Mouse (Mus musculus) embryonic facial prominence, embryonic 13.5 days (tissue): ENCODE data around the gene Csnk2b. TPM values are rescaled to one million over a fixed set of nuclear protein-coding genes. Genes with fewer than 3 reads are reported as not detected.

Source experiments
- ATAC-seq: fragments of 200-750 bp; cut with Nextera tagmentation; 2 replicates; pipeline ENCODE4 v1.8.0; 2017; ENCODE audit warnings: low read depth; ENCODE audit not compliant: insufficient number of reproducible peaks, insufficient read depth, low FRiP score, low TSS enrichment
- H3K27ac ChIP-seq: fragments of 300-500 bp; sonication (generic); 2 replicates; pipeline ENCODE4 v1.5.1; 2015; ENCODE audit warnings: moderate library complexity, mild to moderate bottlenecking, inconsistent platforms
- H3K27me3 ChIP-seq: fragments of 300-500 bp; sonication (generic); 2 replicates; pipeline ENCODE4 v1.6.1; 2015; ENCODE audit warnings: mild to moderate bottlenecking, inconsistent platforms
- H3K36me3 ChIP-seq: fragments of 300-500 bp; sonication (generic); 2 replicates; pipeline ENCODE4 v1.6.1; 2015; ENCODE audit warnings: mild to moderate bottlenecking, inconsistent platforms
- H3K4me1 ChIP-seq: fragments of 300-500 bp; sonication (generic); 2 replicates; pipeline ENCODE4 v1.6.1; 2015; ENCODE audit warnings: inconsistent platforms
- H3K4me2 ChIP-seq: fragments of 300-500 bp; sonication (generic); 2 replicates; pipeline ENCODE4 v1.6.1; 2015; ENCODE audit warnings: moderate library complexity, mild to moderate bottlenecking, inconsistent platforms
- H3K4me3 ChIP-seq: fragments of 300-500 bp; sonication (generic); 2 replicates; pipeline ENCODE4 v1.5.1; 2015; ENCODE audit warnings: mild to moderate bottlenecking, inconsistent platforms
- H3K9ac ChIP-seq: fragments of 300-500 bp; sonication (generic); 2 replicates; pipeline ENCODE4 v1.6.1; 2015; ENCODE audit warnings: mild to moderate bottlenecking, inconsistent platforms
- H3K9me3 ChIP-seq: fragments of 300-500 bp; sonication (generic); 2 replicates; pipeline ENCODE4 v1.6.1; 2016; ENCODE audit warnings: inconsistent platforms
- WGBS: fragments of 180-500 bp; shearing (Covaris S2); methylation state at CpG from one replicate; pipeline ENCODE4 v1.1.7; 2015; ENCODE audit warnings: mixed read lengths; 5-methylcytosine and 5-hydroxymethylcytosine counted together
- polyA plus RNA-seq: library from polyadenylated mRNA; unstranded; fragments of >200 nt; fragmentation: Nextera tagmentation; extraction: Ambion mirVana; gene quantifications from 2 replicates; pipeline ENCODE4 v1.2.1, GENCODE M21; 2015

Csnk2b gene
- polyA plus RNA-seq, 1 experiment from 2014 or later, result 298 TPM

DNA sequence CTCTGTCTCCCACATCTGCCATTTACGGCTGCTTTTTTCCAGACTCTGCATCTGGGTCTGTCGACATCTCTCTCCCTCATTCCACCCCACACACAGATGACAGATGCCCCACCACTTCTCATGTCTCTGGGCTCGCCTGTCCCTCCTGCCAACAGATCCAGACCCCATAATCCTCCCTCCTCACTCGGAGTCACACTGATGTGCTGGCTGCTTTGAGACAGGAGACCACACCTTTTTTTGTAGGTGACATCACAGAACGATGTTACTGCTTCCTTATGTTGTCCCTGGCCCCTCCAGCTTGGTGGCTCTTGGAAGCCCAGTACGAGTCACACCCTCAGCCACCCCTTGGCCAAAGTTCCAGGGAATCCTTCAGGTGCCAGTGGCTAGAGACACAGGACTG lies 41.6 kb downstream of the Csnk2b start:
- no peak overlapping the region for H3K9ac ChIP-seq
- 46% methylated on average over 6 of the region's 6 CpGs for WGBS
- H3K4me3 ChIP-seq, result no peak overlapping the region

DNA sequence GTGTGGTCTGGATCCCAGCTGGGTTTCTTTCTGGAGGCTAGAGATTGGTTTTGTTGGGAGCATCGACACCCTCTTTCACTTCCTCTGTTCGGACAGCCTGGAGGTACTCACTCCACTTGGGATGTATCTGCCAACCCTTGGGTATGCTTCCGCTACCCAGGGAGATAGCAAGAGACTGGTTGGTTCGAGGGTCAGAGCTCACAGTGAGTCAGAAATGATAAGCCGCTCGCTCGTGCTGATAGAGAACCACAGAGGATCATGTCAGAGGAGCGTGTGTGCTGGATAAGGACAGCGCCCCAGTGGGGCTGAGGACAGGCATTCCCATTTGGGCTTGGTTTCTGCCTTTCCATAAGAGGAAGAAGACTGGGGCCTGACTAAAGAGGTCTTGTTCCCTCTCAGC lies 42.1 kb downstream of the Csnk2b start:
- no peak for ATAC-seq
- WGBS, result 70% methylated on average over 9 of the region's 9 CpGs
- Histone ChIP-seq H3K9me3 (no peaks in the 10 kb centered on the region), H3K36me3 (no peaks in the 10 kb centered on the region), H3K9ac (no peak overlapping the region), H3K4me2 (no peak overlapping the region), H3K27ac (no peak overlapping the region), H3K4me1 (peaks cover 26% of the 10 kb centered on the region), H3K4me3 (no peak overlapping the region), H3K27me3 (peaks cover 16% of the 10 kb centered on the region)

More for the DNA sequence above, 41.6 kb downstream of the Csnk2b start:
- H3K4me1 ChIP-seq, result peaks cover 26% of the 10 kb centered on the region
- H3K27me3 ChIP-seq, result peaks cover 16% of the 10 kb centered on the region
- H3K9me3 ChIP-seq, result no peaks in the 10 kb centered on the region
- ATAC-seq, result no peak
- no peak overlapping the region for H3K4me2 ChIP-seq
- H3K36me3 ChIP-seq, result no peaks in the 10 kb centered on the region
- H3K27ac ChIP-seq, result no peak overlapping the region

DNA sequence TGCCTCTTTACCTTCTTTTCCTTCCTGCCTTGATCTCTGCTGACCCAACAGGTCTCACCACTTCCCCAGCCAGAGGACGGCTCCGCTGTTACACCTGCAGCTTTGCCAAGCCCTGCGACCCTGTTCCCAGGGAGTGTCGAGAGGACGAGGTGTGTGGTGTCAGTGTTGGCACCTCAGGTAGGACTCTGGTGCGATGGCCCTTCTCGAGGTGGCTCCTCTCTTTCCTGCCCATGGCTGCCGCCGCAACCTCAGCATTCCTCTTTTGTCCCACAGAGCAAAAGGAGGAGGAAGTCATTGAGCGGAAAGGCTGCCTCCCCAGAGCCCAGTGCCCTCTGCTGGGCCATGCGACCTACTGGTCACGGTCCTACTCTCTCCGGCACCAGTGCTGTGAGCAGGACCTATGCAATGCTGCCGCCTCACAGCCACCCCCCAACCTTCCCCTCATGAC lies 44.0 kb downstream of the Csnk2b start, which contains the start of gene Ly6g6d:
TSS of gene Ly6g6d (minus strand) at position 280 of the 448 bp plus-strand sequence.
- Histone ChIP-seq H3K27ac (peak within 1 kb of the TSS; percentile 55; the same call in 1 of the 2 replicates), H3K9me3 (no peaks in the 10 kb centered on the region), H3K36me3 (no peaks in the 10 kb centered on the region), H3K4me3 (peak within 1 kb of the TSS; percentile 20; the same call in 1 of the 2 replicates), H3K9ac (no peak within 1 kb of the TSS; the same call in 1 of the 2 replicates), H3K4me2 (peak within 1 kb of the TSS; percentile 45), H3K4me1 (peaks cover 32% of the 10 kb centered on the region), H3K27me3 (peaks cover 16% of the 10 kb centered on the region)
- no peak for ATAC-seq
- 10% methylated on average over 14 of the region's 14 CpGs for WGBS

DNA sequence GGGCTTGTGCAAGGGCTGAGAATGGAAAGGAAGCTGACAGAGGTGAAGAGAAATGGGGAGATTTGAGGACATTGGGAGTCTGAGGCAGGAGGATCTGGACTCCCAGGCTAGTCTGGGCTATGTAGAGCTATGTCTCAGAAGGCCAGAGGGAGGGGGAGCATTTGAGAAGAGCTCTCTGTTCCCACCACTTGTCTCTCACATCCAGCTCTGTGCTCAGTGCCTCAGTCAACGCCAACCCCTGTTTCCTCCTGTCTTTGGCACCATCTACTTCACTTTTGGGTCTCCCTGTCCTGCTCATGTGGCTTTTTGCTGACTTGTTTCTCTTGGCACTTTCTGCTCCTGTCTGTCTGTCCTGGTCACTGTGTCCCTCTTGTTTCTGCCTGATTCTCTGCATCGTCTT lies 44.6 kb downstream of the Csnk2b start:
- H3K27me3 ChIP-seq, result peaks cover 16% of the 10 kb centered on the region
- H3K27ac ChIP-seq, result peak overlapping the region; percentile 55; the same call in 1 of the 2 replicates
- H3K4me2 ChIP-seq, result peak overlapping the region; percentile 45
- H3K9ac ChIP-seq, result no peak overlapping the region
- H3K9me3 ChIP-seq, result no peaks in the 10 kb centered on the region
- H3K4me1 ChIP-seq, result peaks cover 32% of the 10 kb centered on the region
- WGBS, result 33% methylated on average over 2 of the region's 2 CpGs
- no peaks in the 10 kb centered on the region for H3K36me3 ChIP-seq
- 0 out of 2 replicates have a peak overlapping the region, but pooled peaks have one; percentile 20 for H3K4me3 ChIP-seq
- ATAC-seq, result no peak

DNA sequence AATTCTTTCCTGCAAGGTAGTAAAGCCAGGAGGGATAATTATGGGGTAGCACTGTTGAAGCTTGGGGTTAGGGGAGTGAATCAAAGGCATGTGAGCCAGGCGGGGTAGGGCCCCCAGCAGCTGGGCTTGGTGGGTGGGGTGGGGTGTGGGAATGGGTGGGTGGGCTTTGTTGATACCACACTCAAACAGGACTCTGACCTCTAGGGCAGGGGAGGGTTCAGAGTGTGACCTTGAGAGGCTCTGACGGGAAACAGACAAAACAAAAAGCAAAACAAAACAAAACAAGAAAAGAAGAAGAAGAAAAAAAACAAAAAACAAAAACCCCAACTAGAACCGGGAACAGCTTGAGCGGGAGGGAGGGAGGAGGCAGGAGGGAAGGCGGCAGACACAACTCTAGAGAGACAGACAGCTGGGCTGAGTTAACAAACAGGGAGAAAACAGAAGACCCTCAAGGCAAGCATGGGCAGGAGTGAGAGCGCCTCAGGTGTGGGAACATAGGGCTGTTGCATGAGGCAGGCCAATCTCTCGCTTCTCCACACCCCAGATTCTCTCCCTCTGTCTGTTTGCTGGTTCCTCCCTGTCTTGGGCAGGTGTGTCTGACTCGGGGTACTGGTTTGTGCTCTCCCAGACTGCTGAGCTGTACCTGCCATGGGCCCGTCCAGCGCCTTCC lies 45.2 kb downstream of the Csnk2b start, which contains the start of gene Ly6g6e:
TSS of gene Ly6g6e (plus strand) at position 396 of the 670 bp plus-strand sequence.
- Histone ChIP-seq H3K9ac (no peak within 1 kb of the TSS; the same call in 1 of the 2 replicates), H3K4me3 (peak within 1 kb of the TSS; percentile 20; the same call in 1 of the 2 replicates), H3K4me2 (peak within 1 kb of the TSS; percentile 45), H3K4me1 (peaks cover 32% of the 10 kb centered on the region), H3K9me3 (no peaks in the 10 kb centered on the region), H3K27ac (peak within 1 kb of the TSS; percentile 55; the same call in 1 of the 2 replicates), H3K36me3 (no peaks in the 10 kb centered on the region), H3K27me3 (peaks cover 16% of the 10 kb centered on the region)
- no peak for ATAC-seq
- whole genome bisulfite sequencing, result 5% methylated on average over 10 of the region's 10 CpGs

DNA sequence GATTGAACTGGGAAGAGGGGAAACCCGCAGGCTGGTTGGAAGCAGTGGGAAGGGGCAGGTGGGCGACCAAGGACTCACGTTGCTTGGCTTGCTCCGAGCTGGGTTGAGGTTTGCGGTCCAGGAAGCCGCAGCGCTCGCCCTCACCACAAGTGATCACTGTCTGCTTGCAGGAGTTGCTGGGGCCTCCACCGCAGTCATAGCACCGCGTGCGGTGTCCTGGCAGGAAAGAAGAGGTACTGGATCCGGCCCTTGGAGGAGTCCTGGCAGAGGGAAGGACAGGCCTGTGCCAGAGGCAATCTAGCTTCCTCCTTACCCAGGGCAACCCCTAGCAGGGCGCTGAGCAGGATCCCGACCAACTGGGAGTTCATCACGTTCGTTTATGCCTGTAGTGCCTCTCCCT lies 47.8 kb downstream of the Csnk2b start:
- H3K4me3 ChIP-seq, result no peak overlapping the region
- H3K27ac ChIP-seq, result no peak overlapping the region
- ATAC-seq, result no peak
- no peak overlapping the region for H3K4me2 ChIP-seq
- H3K36me3 ChIP-seq, result no peaks in the 10 kb centered on the region
- WGBS, result 41% methylated on average over 17 of the region's 17 CpGs
- no peak overlapping the region for H3K9ac ChIP-seq
- H3K4me1 ChIP-seq, result peaks cover 32% of the 10 kb centered on the region
- no peaks in the 10 kb centered on the region for H3K9me3 ChIP-seq
- peaks cover 13% of the 10 kb centered on the region for H3K27me3 ChIP-seq

DNA sequence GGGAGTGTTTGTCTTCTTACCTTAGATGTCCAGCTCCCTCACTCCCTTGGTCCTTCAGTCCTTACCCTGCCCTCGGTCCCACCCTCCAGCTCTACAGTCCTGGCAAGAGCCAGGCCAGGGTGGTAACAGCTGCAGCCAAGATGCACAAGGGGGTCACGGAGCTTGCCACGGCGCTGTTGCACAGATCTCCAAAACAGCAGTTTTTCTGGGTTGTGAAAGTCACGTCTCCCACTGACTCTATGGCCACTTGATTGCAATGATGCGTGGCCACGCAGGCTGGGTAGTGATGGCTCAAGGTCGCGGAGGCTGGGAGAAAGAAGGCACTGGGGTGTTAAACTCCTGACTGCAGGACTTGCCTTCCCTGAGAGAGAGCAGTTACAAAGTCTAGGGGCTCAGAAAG lies 50.4 kb downstream of the Csnk2b start:
- H3K4me3 ChIP-seq, result no peak overlapping the region
- peaks cover 13% of the 10 kb centered on the region for H3K4me1 ChIP-seq
- H3K27ac ChIP-seq, result no peak overlapping the region
- no peak for ATAC-seq
- H3K27me3 ChIP-seq, result peaks cover 24% of the 10 kb centered on the region
- no peak overlapping the region for H3K9ac ChIP-seq
- H3K4me2 ChIP-seq, result no peak overlapping the region
- H3K36me3 ChIP-seq, result no peaks in the 10 kb centered on the region
- no peaks in the 10 kb centered on the region for H3K9me3 ChIP-seq
- 83% methylated on average over 9 of the region's 9 CpGs for WGBS

DNA sequence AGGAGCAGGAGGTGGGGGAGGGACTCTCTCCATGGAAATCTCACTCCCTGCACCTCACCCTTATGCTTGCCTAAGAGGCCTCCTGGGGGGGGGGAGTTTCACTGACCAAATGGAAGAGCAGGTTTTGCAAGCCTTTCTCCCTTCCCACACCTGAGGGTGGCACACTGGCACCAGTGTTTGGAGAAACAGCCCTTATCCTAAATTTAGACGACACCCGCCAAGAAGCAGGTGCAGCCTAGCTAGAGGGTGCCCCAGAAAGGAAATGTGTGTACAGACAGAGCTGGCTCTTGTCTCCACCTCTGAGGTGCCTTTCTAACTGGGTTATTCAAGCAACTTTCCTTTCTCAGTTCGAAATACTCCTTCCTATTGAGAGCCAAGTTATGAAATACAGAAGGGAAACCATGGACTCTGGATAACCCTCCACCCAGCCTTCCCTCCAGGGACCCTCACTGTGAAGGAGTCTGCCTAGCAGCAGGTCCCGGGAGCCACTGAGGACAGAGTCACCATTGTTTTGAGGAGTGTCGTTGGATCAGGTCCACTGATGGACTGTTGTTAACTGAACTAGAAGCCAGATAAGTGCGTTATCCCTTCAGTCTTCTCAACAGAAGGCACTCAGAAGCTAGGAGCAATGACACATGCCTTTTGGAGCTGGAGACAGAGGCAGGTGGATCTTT lies 51.2 kb downstream of the Csnk2b start:
- 31% methylated on average over 6 of the region's 6 CpGs for WGBS
- Histone ChIP-seq H3K4me2 (no peak overlapping the region), H3K36me3 (no peaks in the 10 kb centered on the region), H3K4me1 (peaks cover 7% of the 10 kb centered on the region), H3K27me3 (peaks cover 31% of the 10 kb centered on the region), H3K9ac (no peak overlapping the region), H3K4me3 (no peak overlapping the region), H3K9me3 (no peaks in the 10 kb centered on the region), H3K27ac (no peak overlapping the region)
- ATAC-seq, result no peak

DNA sequence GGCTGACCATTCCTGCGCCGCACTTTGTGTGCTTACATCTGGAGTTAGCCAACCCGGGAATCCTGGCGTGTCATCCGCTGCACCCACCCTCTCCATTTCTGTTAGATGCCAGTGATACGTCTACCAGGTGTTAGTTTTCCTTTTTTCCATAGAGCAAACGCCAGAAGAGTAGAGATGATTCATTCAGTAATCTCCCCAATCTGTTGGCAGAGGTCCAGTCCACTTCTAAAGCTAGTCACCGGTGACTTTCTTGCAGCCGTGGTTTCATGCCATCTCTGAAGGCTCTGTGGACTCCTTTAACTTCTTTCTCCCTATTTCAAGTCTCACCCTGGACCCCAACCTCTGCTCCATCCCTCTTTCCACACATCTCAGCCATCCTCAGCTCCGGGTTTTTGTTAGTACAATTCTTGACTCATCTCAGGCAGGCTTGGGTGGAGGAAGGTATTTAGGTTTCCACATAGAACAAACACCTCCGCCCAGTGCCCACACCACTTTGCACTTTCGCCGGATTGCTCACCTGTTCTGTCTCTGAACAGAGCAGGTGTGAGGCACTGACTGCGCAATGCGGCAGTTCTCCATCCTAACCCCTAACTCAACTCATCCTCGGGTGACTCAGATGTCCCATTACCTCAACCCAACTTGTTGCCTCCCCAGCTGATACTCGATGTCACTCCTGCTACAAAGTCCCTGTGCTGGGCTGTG lies 53.5 kb downstream of the Csnk2b start:
- Histone ChIP-seq H3K27me3 (peaks cover 55% of the 10 kb centered on the region), H3K9ac (no peak overlapping the region), H3K27ac (no peak overlapping the region), H3K4me1 (peaks cover 17% of the 10 kb centered on the region), H3K36me3 (peaks cover 2% of the 10 kb centered on the region), H3K9me3 (no peaks in the 10 kb centered on the region), H3K4me2 (no peak overlapping the region), H3K4me3 (no peak overlapping the region)
- no peak for ATAC-seq
- 75% methylated on average over 17 of the region's 17 CpGs for WGBS
